10 mouse cellular contexts compared by ENCODE assay signal in the genomic region with DNA sequence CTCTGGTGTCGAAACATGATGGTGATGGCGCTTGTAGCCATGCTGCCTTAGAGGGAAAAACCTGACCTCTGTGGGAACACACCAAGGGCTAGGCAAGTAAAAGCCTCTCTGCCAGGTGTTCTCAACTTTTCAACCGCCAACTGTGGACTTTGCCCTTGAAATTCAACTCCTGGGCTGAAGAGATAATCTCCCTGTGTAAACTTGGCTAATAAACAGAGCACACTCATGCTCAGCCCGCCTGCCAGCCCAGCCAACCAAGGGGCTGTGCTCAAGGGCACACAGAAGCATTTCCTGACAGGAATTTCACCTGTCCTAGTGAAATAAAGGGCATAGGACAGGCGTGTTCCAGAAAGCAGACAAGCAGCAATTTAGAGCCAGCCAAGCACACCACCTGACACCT.
DNase-seq lines count a peak whose midpoint lies in the region; ATAC-seq and TF ChIP-seq lines count a peak whose summit lies in the region.
"Had no signal": no experiment of that assay in that cellular context is flagged by ENCODE, and none has a peak within 500 bp of the region (broad histone marks: within the 10 kb centered on the region; RNA-seq: fewer than 3 reads in every experiment).

No protein-coding gene starts in this region.

- 38% methylated on average over 5 of the region's 5 CpGs for WGBS in kidney, adult 2 months
- 40% methylated on average over 5 of the region's 5 CpGs for WGBS in liver, postnatal 0 days (ENCODE audit: insufficient replicate concordance)
- WGBS in forebrain, embryonic 15.5 days, result 84% methylated on average over 5 of the region's 5 CpGs

- no peaks in the 10 kb centered on the region for H3K9me3 ChIP-seq in liver, postnatal 0 days (ENCODE audit: low read length)
- H3K9me3 ChIP-seq in forebrain, embryonic 15.5 days, result no peaks in the 10 kb centered on the region
- H3K9me3 ChIP-seq: limb, embryonic 12.5 days had no signal

- ATAC-seq in liver, postnatal 0 days, result peak; percentile 88
- ATAC-seq in forebrain, embryonic 15.5 days (replicated peaks), result no peak

- no peak for TF ChIP-seq CTCF in testis, adult 2 months (IDR thresholded peaks at IDR 0.05; ENCODE audit: control insufficient read depth, insufficient read depth, insufficient replicate concordance, low read depth, low read length)
- no peak for TF ChIP-seq CTCF in kidney, adult 2 months (conservative IDR thresholded peaks at IDR 0.05; ENCODE audit: insufficient read depth, insufficient read length, low read depth, low read length)
- TF ChIP-seq CTCF in liver, postnatal 0 days (IDR thresholded peaks at IDR 0.05; ENCODE audit: low read depth), result no peak

- no peaks in the 10 kb centered on the region for H3K36me3 ChIP-seq in testis, adult 2 months (ENCODE audit: control insufficient read depth, insufficient read depth, low read length)
- H3K36me3 ChIP-seq in kidney, adult 2 months (ENCODE audit: control insufficient read depth, insufficient read depth, low read length), result no peaks in the 10 kb centered on the region
- H3K36me3 ChIP-seq in liver, postnatal 0 days (replicated peaks; ENCODE audit: insufficient read depth, low read length), result no peaks in the 10 kb centered on the region
- no peaks in the 10 kb centered on the region for H3K36me3 ChIP-seq in forebrain, embryonic 15.5 days

- peak overlapping the region; percentile 36 for H3K27ac ChIP-seq in testis, adult 2 months (ENCODE audit: control insufficient read depth, insufficient read depth, low read depth, low read length)
- peak overlapping the region; percentile 87 for H3K27ac ChIP-seq in kidney, adult 2 months (ENCODE audit: insufficient read depth, low read depth, low read length)
- H3K27ac ChIP-seq in liver, postnatal 0 days (ENCODE audit: low read depth), result peak overlapping the region; percentile 98
- H3K27ac ChIP-seq in forebrain, embryonic 15.5 days (replicated peaks), result no peak overlapping the region
- H3K27ac ChIP-seq: limb, embryonic 12.5 days had no signal

- H3K4me1 ChIP-seq in testis, adult 2 months (ENCODE audit: control insufficient read depth, insufficient read depth, low read length), result no peaks in the 10 kb centered on the region; the same call in 1 of the 2 replicates
- peaks cover 23% of the 10 kb centered on the region for H3K4me1 ChIP-seq in kidney, adult 2 months (ENCODE audit: control insufficient read depth, insufficient read depth, low read length)
- H3K4me1 ChIP-seq in liver, postnatal 0 days (ENCODE audit: insufficient read depth), result peaks cover 44% of the 10 kb centered on the region
- no peaks in the 10 kb centered on the region for H3K4me1 ChIP-seq in forebrain, embryonic 15.5 days

- no peak for DNase-seq in testis, postnatal 10 days (ENCODE audit: low spot score)
- peak; percentile 85 for DNase-seq in kidney, adult 2 months
- peak; percentile 74 for DNase-seq in liver, postnatal 0 days
- DNase-seq in frontal cortex, postnatal 14 days (ENCODE audit: low spot score in 2 of 2), result no peak
- DNase-seq in cerebellum, postnatal 14 days, result no peak
- DNase-seq in cerebellum, postnatal 36 days, result no peak
- DNase-seq: thymus, adult 18-20 months had no signal

- peak; percentile 95 for TF ChIP-seq EP300 in liver, postnatal 0 days (IDR thresholded peaks at IDR 0.05; ENCODE audit: low read depth)

- H3K4me2 ChIP-seq in liver, postnatal 0 days (ENCODE audit: low read depth, low read length), result peak overlapping the region; percentile 69
- H3K4me2 ChIP-seq in forebrain, embryonic 15.5 days (replicated peaks), result no peak overlapping the region
- H3K4me2 ChIP-seq: limb, embryonic 12.5 days had no signal

- H3K4me3 ChIP-seq in testis, adult 2 months (ENCODE audit: control insufficient read depth, low read depth, low read length), result no peak overlapping the region
- no peak overlapping the region for H3K4me3 ChIP-seq in kidney, adult 2 months (ENCODE audit: insufficient read depth, low read depth, low read length)
- H3K4me3 ChIP-seq in liver, postnatal 0 days (ENCODE audit: low read depth, low read length), result peak overlapping the region; percentile 34
- H3K4me3 ChIP-seq in forebrain, embryonic 15.5 days, result no peak overlapping the region
- H3K4me3 ChIP-seq: limb, embryonic 12.5 days had no signal

- no peaks in the 10 kb centered on the region for H3K27me3 ChIP-seq in testis, adult 2 months (ENCODE audit: control insufficient read depth, insufficient read depth, low read length)
- no peaks in the 10 kb centered on the region for H3K27me3 ChIP-seq in kidney, adult 2 months (replicated peaks; ENCODE audit: control insufficient read depth, insufficient read depth, low read length)
- H3K27me3 ChIP-seq in liver, postnatal 0 days (ENCODE audit: insufficient read depth, low read length), result no peaks in the 10 kb centered on the region
- no peaks in the 10 kb centered on the region for H3K27me3 ChIP-seq in forebrain, embryonic 15.5 days
- H3K27me3 ChIP-seq: limb, embryonic 12.5 days had no signal

- TF ChIP-seq POLR2A in testis, adult 2 months (IDR thresholded peaks at IDR 0.05; ENCODE audit: control insufficient read depth, low read depth, low read length), result no peak
- TF ChIP-seq POLR2A in kidney, adult 2 months (IDR thresholded peaks at IDR 0.05; ENCODE audit: low read depth, low read length), result no peak

- peak overlapping the region; percentile 74 for H3K9ac ChIP-seq in liver, postnatal 0 days (replicated peaks)
- H3K9ac ChIP-seq in forebrain, embryonic 15.5 days (replicated peaks), result no peak overlapping the region
- H3K9ac ChIP-seq: limb, embryonic 12.5 days had no signal

Comparison
In these comparisons a context has a peak if more than half of its experiments do, and no peak if none do; other contexts are left out.
1. DNase-seq: peak in kidney, adult 2 months (single experiment) and liver, postnatal 0 days (single experiment); none in testis, postnatal 10 days (single experiment), frontal cortex, postnatal 14 days (0 of 2), cerebellum, postnatal 14 days (0 of 2) and cerebellum, postnatal 36 days (0 of 2).